Mouse (Mus musculus) erythroblast, embryonic 14.5 days (primary cell): ENCODE measurements around the gene Odf2.

Experiments
- GATA1 ChIP-seq: IDR thresholded peaks from 2 replicates; pipeline ENCODE4 v1.6.1; 2012; ENCODE audit warnings: low read length, inconsistent platforms, mixed read lengths
- TAL1 ChIP-seq: IDR thresholded peaks from 3 replicates; pipeline ENCODE4 v1.6.1; 2012; ENCODE audit warnings: low read length, inconsistent platforms, mixed read lengths

- TF ChIP-seq GATA1 (no peak), TAL1 (no peak)
Measured at GRCm38 (mm10) chr2:29934906-29935599, 46.0 kb downstream of the Odf2 start, which contains the start of gene Gle1.
